Mouse (Mus musculus): ENCODE measurements around the gene Pik3c2b.

Pik3c2b gene

DNA sequence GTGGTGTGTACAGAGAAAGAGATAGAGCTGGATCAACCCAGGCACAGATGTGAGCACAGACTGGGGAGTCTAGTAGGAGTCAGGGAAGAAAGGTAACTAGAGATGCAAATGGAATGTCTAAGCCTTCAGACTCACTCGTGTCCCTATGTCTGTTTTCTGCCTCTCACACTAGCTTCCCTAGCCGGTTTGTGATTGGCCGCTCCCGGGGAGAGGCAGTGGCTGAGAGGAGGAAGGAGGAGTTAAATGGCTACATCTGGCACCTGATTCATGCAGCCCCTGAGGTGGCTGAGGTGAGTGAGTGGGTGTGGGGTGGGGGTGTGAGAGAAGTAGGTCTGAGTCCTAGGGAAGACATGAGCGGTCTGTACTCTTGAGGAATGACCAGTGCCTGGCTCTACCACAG lies 56.6 kb downstream of the Pik3c2b start:
- no peak for DNase-seq

DNA sequence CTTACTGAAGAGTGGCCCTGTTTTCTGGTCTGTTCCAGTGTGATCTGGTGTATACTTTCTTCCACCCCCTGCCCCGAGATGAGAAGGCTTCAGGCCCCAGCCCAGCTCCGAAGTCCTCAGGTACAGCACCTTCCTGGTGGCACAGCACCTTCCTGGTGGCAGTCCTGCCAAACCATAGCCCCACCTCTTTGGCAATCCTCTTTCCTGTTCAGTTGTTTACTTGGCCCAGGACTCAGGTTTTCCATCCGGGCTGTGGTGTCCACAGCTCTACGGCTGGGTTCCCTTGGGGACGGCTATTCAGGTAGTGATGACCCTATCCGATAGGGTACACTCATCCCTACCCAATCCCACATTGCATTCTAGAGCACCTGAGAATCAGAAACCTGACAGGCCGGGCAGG lies 57.8 kb downstream of the Pik3c2b start:
- DNase-seq: no peak

DNA sequence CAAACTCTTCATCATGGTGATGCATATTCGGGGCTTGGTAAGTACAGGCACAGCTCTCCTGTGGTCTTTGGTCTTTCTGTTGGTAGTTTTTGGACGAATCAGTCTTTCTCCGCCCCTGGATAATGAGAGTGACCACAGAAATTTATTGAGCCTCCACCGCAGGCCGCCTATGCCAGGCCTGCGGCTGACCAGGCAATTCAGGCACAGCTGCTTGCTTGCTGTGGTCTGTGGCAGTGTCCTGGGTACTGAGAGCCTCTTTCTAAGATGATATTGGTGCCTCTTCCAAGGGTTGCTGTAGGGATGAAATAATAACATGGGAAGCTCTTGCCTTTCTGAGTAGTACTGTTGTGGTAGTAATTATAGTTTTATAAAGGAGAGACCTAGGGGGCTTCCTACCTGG lies 58.4 kb downstream of the Pik3c2b start:
- DNase-seq: no peak

DNA sequence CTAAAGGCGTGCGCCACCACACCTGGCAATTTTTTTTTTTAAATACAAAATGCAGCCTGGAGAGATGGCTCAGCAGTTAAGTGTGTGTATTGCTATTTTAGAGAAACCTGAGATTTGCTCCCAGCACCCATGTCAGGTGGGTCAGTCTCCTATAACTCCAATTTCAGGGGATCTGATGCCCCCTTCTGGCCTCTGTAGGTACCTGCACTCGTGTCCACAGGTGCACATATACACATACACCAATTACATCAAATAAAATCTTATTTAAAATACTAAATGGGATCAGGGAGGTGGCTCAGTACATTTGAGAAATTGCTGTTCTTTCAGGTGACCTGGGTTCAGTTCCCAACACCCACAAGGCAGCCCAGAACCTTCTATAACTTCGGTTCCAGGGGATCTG lies 70.6 kb downstream of the Pik3c2b start:
- DNase-seq: no peak

DNA sequence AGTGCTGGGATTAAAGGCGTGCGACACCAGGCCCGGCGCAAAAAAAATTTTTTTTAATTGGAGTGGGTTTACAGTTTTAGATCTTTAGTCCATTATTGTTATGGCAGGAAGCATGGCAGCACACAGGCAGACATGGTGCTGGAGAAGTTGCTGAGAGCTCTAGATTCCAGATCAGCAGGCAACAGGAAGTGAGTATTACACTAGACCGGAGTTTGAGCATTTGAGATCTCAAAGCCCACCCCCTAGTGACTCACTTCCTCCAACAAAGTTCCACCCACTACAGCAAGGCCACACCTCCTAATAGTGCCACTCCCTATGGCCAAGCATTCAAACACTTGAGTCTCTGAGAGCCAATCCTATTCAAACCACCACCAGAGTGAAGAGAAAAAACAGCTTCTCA lies 72.7 kb downstream of the Pik3c2b start:
- no peak for DNase-seq

DNA sequence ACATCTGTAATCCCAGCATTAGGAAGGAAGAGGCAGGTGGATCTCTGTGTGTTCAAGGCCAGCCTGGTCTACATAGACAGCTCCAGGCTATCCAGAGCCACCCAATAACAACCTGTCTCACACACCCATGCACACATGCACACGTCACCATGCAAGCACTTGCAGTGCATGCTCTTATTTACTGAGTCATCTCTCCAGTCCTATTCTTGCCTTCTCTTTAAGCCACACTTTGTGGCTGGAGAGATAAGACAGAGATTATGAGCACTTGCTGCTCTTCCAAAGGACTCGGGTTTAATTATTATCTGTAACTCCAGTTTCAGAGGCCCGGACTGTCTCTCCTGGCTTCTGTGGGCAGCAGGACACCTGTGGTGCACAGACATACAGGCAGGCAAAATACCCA lies 73.4 kb downstream of the Pik3c2b start:
- no peak for DNase-seq

DNA sequence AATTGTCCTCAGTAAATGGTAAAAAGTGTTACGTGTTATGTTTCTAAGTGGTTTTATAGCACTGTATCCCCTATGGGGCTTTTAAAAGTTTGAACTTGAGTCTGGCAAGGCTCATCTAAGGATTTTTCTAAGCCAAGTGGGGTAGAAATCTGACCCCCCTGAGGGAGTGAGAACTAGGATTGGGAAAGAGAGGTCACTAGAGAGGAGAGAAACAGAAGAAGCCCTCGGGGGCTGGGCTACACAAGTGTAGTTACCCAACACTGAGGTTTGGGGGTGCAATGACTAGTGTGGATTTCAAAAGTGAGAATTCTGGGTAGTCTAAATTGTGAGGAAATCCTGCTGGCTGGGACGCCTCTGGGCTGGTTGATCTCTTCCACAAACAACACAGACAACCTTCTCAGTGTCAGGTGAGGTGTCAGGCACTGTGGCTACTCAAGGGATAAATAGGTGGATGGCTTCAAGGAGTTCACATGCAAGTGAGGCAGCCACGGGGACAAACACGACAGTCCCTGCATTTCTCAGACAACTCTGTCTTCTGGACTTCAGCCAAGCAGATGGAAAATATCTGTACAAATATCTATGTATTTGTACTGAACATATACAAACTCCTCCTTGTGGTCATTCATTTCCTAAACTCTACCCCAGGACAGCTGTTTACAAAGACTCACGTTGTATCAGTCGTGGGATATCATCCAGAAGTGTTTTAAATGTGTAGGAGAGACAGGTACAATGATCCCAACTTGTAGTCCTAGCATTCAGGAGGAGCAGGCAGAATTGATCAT lies 74.7 kb downstream of the Pik3c2b start:
- no peak for DNase-seq

DNA sequence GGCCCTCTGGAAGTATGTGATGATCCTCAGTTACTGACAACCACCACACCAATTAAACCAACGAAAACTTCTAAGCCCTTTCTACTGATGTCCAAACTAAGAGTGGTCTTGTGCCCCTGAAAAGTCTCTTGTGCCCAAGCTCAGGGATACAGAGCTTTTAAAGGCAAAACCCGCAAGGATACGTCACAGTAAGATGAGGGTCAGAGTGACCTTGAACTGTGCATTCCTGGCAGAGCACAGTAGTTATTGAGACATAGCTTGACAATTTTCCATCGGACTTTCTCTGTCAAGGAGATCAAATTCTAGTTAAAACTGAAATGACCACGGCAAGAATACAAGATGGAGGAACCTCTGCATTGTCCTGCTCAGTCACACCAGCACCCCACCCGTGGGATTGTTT lies 75.8 kb downstream of the Pik3c2b start:
- no peak for DNase-seq

DNA sequence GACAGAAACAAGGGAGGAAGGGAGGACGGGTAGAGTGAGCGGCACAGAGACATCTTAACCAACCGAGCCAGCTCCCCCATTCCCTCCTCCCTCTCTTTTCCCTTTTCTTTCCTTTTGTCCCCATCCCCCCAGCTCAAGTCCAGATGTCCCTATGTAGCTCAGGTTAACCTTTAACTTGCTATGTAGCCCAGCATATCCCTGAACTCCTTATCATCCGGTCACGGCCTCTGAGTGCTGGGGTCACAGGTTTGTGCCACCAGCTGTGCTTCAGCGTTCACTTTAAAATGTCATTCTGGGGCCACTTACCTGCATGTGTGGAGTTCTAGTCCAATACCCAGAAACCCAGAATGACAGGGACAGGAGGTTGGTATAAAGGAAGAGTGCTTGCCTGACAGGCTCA lies 78.7 kb downstream of the Pik3c2b start:
- DNase-seq: no peak

DNA sequence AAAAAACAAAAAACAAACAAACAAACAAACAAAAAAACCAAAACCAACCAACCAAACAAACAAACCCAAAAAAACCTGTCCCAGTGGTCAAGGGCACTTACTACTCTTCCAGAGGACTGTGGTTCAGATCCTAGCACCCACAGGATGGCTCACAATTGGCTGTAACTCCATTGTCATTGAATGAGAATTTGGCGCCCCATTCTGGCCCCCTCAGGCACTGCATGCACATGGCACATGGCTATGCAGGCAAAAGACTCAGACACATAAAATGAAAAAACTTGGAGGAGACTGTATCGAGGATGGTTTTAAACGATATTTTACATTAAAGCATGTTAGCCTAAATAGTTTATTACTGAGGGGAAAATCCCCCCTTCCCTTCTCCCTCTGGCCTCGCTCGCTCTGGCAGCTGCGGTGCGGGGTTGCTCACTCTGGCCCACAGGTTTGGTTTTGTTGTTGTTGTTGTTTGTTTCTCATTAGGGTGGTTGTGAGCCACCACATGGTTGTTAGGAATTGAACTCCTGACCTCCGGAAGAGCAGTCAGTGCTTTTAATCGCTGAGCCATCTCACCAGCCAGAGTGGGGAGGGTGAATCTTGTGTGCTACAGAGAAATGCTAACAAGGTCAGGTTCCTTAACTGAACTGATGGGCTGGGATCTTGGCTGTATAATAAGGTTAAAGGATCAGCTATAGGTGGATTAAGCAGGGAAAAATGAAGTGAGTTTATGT lies 80.3 kb downstream of the Pik3c2b start:
- DNase-seq: no peak

DNA sequence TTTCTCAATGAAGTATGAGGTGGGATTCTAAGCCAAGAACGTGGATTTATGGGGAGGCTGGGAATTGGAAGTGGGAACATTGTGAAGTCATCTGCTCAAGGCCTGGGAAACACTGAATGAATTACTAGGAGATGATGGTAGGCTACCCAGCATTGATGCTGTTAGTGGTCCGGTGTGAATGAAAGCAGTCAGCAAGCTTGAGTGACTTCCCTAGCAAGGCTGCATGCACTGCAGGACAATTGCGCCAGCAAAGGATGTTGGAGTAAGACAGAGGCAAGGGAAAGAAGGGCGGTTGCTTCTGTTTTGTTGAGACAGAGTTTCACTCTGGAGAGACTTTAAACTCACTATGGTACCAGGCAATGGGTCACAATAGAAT lies 80.9 kb downstream of the Pik3c2b start:
- DNase-seq: no peak

DNA sequence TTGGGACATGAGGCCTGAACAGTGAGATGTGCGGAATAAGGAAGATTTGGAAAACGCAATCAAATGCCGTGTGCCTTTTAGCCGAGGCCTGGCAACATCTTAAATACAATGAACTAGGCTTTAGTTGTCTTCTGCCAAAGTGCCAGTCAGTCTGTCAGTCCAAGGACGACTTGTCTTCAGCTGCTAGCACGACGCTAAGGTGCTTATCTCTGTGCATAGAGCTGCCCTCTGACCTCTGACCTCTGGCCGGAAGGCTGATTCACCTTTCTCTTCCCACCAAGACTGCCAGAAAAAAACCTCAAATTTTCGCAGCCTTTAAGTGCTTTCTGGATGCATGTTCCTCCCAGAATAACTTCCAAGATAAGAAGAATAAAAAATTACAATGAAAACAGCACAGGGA lies 81.9 kb downstream of the Pik3c2b start:
- DNase-seq: no peak

DNA sequence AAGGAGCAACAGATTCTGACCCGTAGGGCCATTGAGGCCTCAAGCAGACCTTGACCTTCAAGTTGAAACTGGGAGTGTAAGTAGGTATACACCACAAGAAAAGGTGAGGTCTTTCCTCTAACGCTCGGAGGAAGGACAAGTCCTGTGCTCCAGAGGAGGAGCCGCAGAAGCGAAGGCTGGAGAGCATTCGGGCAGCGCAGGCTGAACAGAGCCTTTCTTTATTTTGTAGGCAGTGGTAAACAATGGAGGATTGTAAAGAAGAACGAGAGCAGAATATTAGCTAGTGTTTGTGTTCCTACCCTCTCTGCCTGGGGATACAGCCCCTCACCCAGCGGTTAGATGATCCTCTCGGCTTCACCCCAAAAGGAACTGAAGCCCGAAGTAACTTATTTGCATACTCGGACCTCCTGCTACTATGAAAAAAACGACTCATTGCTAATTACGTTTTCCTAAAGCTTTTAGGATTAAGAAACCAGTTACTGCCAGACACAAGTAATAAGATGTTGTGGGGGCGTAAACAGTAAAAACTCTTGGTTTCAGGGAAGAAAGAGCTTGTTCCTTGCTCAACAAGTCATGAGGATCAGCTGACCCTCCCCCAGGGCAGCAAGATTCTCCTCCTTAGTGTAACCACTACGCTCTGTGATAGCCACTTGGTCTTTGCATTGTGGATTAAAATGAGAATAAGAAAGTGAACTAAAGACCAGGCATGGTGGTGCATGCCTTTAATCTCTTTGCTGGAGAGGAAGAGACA lies 84.2 kb downstream of the Pik3c2b start:
- DNase-seq: no peak

DNA sequence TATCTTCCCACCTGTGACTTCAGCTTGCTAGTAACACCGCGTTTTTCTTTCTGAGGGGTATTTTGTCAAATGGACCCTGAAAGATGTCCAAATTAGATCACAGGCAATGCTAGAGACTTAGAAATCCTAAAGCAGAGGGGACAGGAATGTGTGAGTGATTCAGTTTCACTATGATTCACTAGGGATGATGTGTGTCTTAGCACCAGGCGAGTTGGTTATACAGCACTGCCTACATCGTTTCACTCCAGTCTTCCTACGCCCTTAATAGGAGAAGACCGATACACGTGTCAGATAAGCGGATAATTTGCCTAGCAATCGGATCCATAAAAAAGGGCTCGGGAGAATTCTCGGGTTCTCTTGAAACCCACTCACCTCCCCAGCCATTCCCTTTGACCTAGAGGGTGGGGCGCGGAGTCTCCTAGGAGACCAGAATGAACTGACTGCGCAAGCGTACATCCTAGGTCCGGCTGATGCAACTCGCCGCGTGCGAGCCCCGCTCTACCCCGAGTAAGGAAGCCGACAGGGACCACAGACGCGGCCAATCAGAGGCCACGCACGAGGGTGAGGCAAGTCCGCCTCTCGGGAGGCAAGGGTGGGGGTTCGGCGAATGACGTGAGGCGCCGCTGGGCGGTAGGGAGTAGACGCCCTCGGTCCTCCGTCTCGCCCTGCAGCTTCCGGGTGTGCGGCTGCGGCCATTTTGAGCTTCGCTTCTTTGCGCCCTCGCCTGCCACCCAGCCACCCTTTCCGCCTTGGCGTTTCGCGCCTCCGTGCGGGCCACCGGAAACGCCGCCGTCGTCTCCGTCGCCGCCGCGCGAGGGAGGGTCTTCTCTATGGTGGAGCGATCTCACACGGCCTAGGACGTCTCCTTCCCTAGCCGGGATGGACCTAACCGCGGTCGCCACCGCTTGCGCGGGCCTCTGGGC lies 85.4 kb downstream of the Pik3c2b start, which contains the start of gene Ppp1r15b:
Ppp1r15b (plus strand) TSS at position 506 of the 923 bp plus-strand sequence.
- DNase-seq: peak; percentile 99

DNA sequence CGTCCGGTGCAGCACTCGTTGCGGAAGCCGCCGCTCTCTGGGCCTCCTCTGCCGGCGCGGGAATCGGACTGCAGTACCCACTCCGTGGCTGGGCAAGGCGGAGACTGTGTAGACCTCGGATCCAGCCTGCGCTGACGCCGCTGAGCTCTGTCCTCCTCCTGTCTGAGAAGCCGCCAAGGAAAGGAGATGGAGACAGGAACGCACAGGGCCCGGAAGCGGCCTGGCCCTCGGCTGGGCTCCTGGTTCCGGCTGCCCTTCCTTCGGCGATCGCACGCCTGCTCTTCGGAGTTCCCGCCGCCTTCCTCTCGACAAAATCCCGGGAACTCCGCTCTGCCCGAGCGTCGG lies 86.1 kb downstream of the Pik3c2b start:
- no peak for DNase-seq

DNA sequence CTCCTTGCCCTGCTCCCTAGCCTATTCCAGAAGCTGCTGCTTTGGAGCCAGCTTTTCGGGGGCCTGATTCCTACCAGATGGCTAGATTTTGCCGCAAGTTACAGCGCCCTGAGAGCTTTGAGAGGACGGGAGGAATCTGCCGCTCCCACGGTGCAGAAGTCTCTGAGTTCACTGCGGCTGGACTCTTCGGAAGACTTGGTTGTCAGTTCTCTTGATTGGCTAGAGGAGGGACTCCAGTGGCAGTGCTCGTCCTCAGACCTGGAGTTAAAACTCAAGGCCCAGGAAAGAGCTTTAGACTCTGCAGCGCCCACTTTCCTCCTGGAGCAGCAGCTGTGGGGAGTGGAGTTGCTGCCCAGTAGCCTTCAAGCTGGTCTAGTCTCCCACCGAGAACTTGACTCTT lies 86.5 kb downstream of the Pik3c2b start:
- peak; percentile 8 for DNase-seq

DNA sequence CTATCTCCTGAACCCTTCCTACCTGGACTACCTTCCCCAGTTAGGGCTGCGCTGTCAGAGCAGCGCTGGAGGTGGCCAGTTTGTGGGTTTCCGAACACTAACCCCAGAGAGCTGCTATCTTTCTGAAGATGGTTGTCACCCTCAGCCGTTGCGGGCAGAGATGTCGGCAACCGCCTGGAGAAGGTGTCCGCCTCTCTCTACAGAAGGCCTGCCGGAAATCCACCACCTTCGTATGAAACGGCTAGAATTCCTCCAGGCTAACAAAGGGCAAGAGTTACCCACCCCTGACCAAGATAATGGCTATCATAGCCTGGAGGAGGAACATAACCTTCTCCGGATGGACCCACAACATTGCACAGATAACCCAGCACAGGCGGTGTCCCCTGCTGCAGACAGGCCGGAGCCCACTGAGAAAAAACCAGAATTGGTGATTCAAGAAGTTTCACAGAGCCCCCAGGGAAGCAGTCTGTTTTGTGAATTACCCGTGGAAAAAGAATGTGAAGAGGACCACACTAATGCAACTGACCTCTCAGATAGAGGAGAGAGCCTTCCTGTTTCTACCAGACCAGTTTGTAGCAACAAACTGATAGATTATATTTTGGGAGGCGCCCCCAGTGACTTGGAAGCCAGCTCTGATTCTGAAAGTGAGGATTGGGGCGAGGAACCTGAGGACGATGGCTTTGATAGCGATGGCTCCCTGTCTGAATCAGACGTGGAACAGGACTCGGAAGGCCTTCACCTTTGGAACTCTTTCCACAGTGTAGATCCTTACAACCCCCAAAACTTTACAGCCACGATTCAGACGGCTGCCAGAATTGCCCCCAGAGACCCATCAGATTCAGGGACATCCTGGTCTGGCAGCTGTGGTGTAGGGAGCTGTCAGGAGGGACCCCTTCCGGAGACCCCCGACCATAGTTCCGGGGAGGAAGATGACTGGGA lies 87.2 kb downstream of the Pik3c2b start:
- DNase-seq: no peak

DNA sequence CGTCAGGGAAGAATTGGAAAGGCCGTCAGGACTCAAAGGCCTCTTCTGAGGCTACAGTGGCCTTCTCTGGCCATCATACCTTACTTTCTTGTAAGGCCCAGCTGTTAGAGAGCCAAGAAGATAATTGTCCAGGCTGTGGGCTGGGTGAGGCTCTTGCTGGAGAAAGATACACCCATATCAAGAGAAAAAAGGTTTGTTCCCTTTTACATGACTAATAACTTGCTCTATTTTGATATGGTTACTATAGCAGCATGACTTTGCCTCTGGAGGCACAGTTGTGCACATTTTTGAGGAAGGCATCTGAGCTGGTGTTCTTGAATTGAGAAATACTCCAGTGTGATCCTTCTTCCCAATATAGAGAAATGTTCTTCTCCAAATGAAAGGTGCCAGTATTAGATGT lies 88.0 kb downstream of the Pik3c2b start:
- DNase-seq: no peak

DNA sequence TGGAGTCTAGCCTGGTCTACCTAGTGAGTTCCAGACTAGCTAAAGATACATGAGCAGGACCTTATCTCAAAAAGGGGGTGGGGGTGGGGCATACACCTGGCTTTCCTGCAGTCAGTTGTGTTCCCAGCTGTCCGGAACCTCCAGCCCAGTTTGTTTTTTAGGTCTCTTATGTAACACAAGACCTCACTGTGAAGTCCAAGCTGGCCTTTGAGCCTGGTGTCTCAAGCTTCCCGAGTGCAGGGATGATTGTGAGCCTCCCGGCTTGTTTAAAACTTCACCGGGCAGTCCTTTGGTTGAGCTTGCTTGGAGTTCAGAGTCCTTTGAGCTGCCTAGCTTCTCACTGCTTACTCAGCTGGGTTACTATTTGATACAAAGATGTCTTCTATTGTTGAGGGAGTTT lies 88.6 kb downstream of the Pik3c2b start:
- DNase-seq: no peak

DNA sequence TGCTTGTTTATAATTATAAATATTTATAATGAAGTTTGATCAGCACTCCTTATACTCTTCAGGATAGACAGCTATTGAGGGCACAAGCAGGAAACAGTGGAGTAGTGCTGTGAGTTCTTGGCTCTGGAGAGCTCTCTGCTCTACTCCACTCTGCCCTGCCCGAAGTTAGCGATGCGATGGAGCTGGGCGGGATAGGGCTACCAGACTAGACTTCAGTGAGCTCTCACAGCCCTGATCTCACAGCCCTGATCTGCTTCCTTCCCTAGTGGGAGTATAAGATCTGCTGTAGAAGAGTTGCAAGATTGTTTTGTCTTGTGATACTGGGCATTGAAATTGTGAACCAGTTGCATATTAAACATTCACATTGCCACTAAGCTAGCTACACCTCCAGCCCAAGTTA lies 89.4 kb downstream of the Pik3c2b start:
- DNase-seq: no peak

DNA sequence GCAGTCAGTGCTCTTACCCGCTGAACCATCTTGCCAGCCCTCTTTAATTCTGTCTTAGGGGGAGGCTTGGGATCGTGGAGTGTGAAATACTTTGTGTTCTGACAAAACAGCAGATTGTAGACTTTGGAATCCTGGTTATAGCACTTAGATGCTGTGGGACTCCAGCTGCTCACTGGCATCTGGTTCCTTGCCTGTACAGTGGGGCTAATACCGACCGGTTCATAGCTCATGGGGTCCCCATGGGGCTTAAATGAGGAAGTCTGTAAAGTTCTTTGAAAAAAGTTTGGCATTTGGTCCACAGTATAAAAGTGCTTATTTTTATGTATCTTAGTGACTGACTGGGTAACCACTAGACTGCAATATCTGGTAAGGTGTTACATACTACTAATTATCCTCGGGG lies 90.3 kb downstream of the Pik3c2b start:
- DNase-seq: no peak

DNA sequence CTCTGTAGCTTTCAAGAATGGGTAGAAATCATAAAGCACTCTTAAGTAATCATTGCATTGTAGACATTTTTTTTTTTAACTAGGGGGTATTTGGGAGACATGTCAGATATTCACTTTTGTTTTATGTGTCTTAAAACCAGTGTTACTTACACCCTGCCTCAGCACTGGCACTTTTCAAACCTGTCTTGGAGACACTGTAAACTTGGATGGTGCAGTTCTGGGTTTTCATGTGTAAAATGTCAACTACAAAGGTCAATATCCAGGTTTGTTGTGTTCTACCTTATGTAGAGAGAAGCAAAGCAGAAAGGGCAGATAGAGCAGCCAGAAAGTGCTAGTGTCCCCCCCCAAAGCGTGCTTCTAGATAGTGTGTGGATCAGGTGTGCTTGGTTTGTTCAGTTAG lies 92.9 kb downstream of the Pik3c2b start:
- DNase-seq: no peak
